Mouse (Mus musculus): ENCODE results near the gene Cplx3.
A peak's percentile ranks its signal among the peaks of the same experiment; 100 is the strongest.

The Cplx3 gene

DNA sequence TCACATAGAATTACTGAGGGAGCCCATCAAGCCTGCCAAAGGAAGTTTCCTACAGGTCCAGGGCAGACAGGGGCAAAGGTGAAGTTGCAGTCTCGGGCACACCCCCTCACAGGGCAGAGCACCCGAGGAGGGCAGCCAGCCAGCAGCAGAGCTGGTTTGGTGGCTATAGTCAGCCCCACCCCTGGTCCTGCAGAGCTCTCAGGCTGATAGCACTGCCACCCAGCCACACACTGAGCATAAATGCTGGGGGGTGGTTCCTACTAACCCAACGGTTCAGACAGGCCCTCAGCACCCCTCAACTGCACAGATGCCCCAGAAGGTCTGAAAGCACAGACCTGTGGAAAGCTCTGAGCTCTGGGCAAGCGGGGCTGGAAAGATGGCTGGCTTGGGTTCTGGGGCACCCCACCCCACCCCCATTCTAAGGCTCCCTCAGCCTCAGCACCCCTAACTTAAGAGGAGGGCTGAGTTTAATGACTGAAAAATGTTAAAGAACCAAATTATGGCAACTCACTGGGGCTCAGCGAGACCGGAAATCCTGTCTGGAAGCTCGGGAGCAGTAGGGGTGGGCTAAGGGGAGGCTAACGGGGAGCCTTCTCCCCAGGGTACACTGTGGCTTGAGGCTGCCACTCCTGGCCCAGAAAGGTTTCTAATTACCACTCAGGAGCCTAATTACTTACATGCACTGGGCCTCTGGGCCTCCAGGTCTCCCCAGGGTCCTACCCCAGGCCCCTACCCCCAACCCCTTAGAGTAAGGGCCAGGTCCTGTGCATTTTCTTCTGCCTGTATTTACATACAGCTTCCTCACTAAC, 32.8 kb upstream of the Cplx3 start:
- peak; percentile 65 to 83 for DNase-seq (ENCODE audit: low spot score in 2 of 2)

DNA sequence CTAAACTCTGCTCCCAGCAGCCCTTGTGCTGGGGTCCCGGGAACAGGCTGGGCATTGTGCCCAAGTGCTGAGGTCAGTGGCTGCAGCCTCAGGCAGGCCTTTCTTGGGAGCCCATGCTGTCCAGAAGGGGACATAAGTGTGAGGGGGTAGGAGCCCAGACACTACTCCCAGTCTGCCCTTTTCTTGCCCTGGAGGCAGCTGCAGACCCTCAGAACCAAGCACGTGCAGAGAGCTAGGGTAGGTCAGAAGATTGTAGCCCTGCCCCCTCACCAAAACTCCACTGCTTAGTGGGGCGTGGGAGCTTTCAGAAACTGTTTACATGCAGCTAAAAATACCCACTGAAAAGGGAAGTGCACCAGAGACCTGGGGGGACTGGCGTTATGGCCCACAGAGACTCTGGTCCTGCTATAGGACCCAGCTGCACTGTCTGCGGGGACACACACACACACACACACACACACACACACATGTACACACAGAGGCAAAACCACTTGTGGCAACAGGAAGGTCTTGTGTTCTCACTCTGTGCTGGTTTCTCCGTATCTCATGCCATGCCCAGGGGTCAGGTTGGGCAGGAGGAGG, 31.8 kb upstream of the Cplx3 start:
- peak in 1 of 2 experiments; percentile 28 for DNase-seq (ENCODE audit: low spot score in 2 of 2)

DNA sequence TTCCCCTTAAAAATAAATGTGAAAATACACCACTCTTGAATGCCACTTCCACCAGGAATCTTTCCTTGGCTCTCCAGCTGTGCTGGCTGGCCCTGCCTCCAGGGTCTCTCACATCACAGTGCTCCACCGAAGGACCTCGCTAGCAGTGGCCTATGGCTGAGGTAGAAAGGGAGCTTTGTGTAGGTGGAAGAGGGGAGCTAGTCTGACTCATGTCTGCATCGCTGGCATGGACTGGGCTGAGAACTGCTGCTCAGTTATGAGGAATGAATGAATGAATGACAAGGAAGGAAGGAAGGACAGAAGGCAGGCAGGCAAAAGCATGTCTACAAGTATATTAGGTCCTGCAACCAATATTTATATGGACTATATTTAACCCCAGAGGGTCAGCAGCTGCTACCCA, 31.2 kb upstream of the Cplx3 start:
- no peak for DNase-seq (ENCODE audit: low spot score in 2 of 2)

DNA sequence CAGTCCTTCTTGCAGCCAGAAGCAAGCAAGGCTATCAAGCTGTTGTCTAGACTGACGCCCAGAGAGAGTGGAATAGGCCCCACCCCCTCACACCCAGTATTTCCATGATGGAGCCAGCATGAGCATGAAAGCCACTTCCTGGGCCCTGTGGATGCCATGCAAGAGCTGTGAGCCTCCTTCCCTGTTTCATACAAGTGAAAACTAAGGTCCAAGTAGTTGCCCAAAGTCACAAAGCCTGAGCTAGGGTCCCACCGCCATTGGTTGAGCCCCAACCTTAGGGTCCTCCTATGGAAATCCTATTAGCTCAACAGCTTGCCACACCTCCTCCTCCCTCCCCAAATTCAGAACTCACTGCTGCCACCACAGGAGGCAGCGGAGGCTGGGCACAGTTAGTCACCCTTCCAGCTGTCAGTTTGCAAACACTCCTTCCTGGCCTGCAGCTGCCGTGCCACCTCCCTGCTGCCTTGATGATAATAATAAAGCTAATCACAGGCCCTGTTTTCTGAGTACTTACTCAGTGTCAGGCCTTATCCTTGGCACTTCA, 27.5 kb upstream of the Cplx3 start:
- DNase-seq (ENCODE audit: low spot score in 2 of 2): no peak

DNA sequence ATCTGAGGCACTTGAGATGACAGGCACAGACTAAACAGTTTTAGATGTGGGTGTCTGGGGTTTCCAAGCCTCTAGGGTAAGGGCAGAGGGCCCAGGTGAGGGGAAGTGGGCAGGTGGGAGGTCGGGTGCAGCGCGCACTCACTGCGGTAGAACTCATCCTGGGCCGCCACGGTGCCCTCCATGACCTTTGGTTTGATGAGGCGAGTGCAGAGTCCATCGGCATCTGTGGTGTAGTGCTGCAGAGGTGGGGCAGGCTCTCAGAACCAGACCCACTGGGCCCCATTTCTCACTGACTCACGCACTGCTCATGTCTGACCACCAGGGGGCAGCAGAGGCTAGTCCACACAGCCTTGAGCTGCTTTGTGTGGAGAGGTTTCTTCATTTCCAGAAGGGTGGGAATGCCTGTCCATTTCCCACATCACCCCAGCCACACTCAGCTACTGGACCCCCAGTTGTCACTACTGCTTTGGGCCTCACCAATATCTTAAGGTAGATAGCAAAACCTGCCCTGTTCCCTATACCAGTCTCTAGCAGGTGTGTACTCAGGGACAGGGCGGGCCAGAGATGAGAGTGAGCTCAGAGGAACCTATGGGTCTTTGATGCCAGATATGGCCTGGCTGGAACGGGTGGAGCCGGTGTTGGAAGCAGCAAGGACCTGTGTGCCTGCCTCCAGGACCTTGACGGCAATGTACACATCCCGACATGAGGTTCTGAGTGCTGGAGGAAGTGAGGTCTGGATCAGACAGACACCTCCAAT, 23.2 kb upstream of the Cplx3 start:
- DNase-seq (ENCODE audit: low spot score in 2 of 2): peak; percentile 64 to 80

DNA sequence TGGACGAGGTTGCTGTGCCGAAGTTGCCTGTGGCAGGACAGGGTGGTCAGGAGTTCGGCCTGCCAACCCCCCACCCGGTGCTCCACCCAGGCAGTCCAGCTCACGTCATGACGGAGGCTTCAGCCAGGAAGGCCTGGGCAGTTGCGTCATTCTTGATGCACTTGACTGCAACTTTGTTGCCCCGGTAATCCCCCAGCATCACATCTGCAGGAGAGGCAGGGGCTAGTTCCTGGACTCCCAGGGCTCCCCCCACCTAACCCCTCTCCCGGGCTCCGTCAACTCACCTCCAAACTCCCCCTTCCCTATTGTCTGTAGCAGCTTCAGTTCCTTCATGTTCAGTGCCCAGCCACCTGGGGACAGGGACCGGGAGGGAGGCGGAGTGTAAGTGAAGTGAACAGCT, 22.6 kb upstream of the Cplx3 start:
- no peak for DNase-seq (ENCODE audit: low spot score in 2 of 2)

DNA sequence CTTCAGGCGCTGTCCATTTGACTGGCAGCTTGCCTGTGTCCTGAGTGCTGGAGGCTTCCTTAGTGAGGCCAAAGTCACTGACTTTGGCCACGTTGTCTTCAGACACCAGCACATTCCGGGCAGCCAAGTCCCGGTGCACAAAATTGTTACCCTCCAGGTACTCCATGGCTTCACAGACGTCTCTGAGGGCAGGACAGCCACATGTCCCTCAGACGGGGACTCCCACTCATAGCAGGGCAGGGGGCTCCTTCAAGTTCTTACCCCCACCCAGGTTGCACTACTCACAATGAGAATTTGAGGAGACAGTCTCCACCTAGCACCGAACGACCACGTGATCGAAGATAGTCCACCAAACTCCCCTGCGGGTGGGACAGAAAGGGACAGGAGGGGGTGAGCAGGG, 21.8 kb upstream of the Cplx3 start:
- no peak for DNase-seq (ENCODE audit: low spot score in 2 of 2)

DNA sequence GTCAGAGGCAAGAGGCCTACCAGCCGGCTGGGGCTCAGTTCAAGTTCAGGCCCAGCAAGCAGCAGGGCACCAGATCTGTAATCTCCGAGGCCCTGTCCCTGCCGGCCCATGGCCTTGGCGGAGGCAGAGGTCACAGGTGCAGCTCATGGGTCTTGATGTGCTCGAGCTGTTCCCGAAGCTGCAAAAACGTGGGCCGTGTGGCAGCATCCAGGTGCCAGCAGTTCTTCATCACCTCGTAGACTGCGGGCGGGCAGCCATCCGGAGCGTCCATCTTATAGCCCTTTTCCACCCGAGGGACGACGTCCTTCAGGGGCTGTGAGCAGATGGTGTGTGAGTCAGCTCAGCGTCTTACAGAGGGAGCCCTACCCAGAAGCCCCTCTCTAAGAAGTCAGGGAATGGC, 21.1 kb upstream of the Cplx3 start:
- DNase-seq (ENCODE audit: low spot score in 2 of 2): no peak

DNA sequence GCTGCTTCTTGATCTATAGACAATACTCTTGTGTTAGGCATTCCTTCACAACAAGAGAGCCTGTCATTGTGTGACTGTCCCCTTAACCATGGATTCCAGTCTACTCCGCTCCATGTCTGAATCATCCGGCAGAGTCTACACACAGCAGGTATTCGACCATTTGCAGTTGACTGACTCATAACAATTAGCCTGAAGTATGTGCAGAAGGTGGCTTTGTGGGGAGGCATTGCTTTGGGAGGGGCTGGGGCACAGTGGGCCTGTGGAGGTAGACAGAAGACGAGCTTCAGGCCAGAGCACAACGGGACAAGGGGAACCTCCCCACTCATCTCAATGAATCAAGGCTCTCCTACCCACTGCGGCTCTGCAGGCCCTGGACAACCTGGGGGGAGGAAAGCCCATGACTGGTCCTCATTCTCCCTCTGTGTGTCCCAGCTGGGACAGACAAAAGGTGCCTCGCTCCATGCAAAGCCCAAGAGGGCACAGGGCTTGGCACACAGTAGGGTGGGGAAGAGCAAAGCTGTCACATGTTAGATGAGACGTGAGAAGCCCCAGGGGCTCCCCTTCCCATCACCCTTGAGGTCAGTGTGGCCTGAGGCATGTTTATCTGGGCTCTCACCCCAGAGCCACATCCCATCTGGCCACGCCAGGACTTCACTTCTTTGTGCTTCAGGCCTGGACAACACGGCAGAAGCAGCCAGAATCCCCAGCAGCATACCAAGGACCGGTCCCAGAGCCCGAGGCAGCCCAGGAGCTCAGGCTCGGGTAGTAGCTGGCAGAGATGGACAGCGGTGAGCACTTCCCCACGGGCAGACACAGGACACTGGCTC, 19.8 kb upstream of the Cplx3 start:
- DNase-seq (ENCODE audit: low spot score in 2 of 2): no peak

DNA sequence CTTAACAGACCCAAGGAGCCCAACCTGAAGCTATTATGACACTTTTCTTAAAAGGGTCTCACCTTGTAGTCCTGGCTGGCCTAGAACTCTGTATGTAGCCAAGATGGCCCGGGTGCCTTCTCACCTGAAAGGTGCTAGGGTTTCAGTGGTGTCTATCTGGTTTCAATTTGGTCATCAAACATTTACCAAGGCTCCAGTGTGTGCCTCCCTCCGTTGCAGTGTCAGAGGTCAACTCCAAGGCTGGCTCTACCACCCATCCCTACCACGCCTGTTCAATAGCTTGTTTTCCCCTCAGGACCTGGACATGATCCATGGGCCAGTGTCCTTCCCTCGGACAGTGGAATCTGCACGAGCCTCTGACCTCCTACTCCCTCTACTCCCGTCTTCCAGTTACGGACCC, 18.2 kb upstream of the Cplx3 start:
- no peak for DNase-seq (ENCODE audit: low spot score in 2 of 2)

DNA sequence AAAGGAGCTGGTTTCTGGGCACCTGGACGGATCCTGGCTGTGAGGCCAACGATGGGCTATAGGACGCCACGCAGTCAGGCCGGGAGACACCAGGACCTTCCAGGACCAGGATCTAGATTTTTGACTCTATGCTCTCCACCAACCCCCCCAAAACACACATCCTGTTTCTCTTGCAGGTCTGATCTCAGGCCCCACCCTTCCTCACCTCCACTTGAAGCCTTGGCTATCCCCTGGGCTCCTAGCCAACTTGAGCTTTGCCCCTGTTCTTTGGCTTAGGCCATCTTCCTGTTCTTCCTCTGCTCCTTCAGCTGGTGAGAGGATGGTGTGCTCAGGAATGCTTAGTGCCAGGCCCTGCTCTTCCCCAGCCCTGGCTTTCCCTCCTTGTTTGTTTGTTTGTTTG, 14.6 kb upstream of the Cplx3 start, which contains the start of gene Lman1l:
Gene Lman1l (minus strand): TSS at position 101 of the 400 bp plus-strand sequence.
- DNase-seq (ENCODE audit: low spot score in 2 of 2): no peak

DNA sequence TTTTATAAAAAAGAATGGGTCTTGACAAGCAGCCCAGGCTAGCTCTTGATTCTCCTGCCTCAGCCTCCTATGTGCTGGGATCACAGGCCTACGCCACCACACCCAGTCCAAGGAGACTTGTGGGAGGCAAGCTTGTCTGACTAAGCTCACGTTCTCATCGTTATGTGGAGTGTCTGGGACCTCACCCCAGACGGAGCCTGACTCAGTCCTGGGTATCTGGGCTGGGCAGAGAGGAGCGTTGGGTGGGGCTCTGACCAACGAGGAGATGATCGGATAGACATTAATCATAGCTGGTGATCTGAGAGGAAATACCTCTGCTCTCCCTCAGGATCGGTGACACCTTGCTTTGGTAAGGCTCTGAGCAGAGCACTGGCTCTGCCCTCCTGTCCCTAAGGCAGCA, 12.8 kb upstream of the Cplx3 start:
- no peak for DNase-seq (ENCODE audit: low spot score in 2 of 2)

DNA sequence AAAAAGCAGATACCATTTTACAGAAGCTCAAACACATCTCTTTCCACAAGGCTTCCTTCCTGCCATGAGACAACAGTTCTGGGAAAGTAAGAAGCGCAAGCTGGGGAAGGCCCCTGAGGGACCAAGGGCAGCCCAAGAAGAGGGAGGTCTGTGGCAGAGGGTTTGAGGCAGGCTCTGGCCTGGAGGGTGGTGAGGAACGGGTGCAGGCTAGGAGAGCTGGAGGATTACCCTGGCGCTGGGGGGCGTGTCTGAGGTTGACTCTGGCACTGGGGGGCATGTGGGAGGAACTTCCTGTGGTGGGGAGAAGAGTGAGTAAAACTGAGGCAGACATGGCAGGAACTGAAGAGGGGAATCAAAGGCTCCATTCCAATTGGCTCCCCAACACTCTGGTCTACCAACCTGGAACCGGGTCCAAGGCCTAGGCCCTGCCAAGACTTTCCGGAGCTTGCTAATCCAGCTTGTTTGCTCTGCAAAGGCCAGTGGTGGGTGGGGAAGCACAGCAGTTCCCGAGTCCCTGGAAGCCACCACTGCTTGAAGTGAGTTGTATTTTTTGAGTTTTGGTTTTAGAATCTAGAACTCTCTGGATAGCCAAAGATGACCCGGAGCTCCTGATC, 11.6 kb upstream of the Cplx3 start:
- no peak for DNase-seq (ENCODE audit: low spot score in 2 of 2)

DNA sequence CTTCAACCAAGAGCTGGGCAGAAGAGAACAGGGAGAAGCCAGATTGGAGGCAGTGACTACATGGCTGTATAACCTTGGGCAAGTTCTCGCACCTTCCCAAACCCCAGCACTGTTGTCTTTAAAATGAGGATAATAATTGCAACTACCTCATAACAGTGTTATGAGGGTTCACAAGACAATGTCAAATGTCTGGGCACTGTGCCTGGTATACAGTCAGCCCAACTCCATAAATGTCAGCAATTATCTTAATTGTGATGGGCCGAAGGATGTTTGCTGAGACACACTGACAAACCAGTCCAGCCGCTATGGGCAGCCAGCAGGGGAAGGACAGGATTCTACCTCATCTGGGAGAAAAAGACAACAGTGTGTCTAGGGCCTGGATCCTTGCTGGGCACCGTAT, 8.7 kb upstream of the Cplx3 start:
- DNase-seq (ENCODE audit: low spot score in 2 of 2): no peak

DNA sequence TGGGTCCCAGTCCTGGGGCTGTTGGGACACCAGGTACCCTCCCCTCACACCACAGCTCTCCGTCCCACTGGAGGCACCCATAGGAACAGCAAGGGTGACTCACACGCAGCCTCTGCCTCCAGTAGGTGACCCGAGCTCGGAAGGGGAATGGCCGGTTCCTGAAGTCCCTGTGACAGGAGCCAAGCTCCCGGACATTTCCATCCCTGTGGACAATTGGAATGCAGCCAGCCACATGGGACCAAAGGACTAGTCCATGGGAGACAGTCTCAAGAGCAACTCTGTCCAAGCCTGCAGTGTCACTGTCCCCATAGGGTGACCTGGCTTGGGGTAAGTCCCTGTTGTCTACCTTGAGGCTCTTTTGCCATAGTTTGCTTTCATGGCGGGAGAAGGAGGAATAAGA, 7.9 kb upstream of the Cplx3 start:
- DNase-seq (ENCODE audit: low spot score in 2 of 2): no peak

DNA sequence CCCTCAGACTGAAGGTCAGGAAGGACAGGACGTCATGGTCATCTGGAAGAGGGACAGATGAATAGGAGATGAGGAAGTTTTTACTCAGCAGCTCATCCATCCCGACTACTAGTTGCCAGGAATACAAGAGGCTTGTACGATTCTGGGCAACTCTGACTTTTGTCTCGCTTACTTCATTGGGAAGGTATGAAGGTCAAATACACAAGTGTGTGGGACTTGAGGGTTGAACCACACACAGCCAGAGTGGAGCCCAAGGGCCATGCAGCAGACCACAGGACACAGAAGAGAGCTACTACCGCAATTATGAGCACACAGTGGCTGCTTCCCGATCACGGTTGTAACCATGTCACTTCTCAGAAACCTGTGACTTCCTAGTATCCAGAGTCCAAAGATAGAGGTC, 6.5 kb upstream of the Cplx3 start:
- no peak for DNase-seq (ENCODE audit: low spot score in 2 of 2)

DNA sequence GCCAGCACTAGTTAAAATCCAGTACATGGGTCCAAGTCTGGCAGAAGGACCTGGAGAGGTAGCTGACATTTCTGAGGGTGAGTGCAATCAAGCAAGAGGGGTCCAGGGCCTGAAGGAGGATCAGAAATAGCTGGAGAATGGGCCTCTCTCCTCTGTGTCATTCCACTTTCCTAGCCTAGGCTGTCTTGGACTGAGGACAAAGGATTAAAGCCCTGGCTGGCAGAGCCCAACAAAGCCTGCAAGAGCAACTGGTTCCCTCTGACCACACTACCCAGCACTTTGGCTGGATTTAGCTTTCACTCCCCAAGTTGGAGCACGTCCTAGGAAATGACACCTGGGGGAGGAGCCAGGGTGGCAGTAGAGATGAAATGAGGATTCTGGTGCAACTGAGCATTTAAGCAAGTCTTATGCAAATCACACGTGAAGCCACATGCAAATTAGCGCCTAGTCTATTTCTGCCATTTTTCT, 4.3 kb upstream of the Cplx3 start:
- DNase-seq (ENCODE audit: low spot score in 2 of 2): no peak

DNA sequence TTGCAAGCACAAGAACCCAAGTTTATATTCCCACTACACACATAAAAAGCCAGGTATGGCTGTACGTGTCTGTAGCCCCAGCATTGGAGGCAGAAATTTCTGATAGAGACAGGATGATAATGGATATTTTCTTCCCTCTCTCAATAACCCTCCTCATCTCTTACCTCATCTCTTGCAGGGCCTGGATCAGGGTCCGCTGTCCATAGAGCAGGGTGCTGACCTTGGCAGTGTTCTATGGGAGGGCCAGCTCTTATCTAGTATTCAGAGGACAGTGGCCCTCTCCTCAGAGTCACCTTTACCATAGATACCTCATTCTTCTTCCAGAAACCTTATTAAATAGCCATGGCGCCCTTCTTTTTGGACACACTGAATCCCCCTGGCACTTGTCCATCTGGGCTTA, 3.7 kb upstream of the Cplx3 start:
- no peak for DNase-seq (ENCODE audit: low spot score in 2 of 2)

DNA sequence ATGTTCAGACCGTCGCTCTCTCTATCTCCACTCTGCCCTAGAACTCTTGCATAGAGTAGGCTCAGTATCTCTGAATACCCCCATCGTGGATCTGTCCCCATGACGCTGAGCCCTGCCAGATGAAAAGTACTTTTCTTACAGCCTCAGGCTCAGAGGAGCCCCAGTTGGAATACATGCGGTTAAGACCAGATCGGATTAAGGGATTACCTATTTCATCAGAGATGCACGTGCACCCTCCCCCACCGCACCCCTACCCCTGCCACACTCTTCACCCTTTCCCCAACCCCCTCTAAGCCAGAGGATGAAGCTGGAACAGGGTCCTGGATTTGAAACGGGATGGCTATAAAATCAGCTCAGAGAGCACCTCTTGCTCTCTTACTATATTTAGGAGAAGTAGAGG, 578 bp downstream of the Cplx3 start:
- DNase-seq (ENCODE audit: low spot score in 2 of 2): no peak

DNA sequence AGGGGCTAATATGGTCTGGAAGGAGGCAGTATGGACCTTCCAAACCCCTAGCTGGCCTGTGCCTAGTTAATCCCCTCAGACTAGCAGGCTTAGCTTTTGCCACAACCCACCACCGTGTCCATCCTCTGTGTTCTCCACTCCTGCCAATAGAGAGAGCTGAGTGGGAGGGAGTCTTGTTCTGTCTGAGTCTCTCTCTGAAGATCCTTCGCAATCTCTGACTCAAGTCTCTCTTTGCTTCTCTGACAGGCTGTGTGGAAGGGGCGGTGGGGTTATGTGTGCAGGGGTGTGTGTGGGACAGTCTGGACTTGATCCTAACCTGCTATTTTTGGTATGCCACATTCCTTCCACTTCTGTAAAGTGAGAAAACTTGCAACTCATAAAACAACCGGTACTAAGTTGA, 1.2 kb downstream of the Cplx3 start:
- DNase-seq (ENCODE audit: low spot score in 2 of 2): no peak

DNA sequence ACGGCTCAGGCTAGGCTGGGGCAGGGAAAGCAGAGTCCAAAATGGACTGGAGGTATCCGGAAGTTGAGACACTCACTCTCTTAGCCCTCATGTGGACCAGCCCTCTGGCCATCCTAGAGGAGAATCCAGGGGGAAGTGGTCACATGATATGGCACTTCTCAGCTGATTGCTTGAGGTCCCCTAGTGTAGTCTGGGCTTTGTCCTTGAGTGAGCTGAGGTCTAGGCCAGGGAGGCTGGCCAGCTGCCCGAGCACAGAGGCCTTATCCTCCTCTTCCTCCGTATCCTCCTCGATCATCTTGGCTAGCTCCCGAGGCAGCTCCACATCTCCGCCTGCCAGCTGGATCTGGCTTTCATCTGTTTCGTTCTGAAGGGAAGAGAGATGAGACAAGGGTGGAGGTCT, 4.0 kb downstream of the Cplx3 start:
- DNase-seq (ENCODE audit: low spot score in 2 of 2): no peak

Measured in urinary bladder, adult 18-20 months (tissue).